Mouse (Mus musculus): ENCODE results near the gene A730049H05Rik. TPM values are rescaled to one million over a fixed set of nuclear protein-coding genes. Genes with fewer than 3 reads are reported as not detected.

Gene A730049H05Rik
- polyA plus RNA-seq, 1 experiment: not detected

GRCm38 (mm10) chr6:92882446-92882845 is 66.2 kb downstream of the A730049H05Rik start:
- Histone ChIP-seq H3K4me1 (ENCODE audit: control insufficient read depth, insufficient read depth, low read length) (peaks cover 3% of the 10 kb centered on the region; the same call in 1 of the 2 replicates), H3K27ac (ENCODE audit: insufficient read depth, low read depth, low read length) (no peak overlapping the region), H3K4me3 (ENCODE audit: insufficient read depth, low read depth, low read length) (no peak overlapping the region)
- WGBS: 86% methylated on average over 5 of the region's 5 CpGs
- TF ChIP-seq CTCF (IDR thresholded peaks at IDR 0.05; ENCODE audit: insufficient read depth, low read depth, low read length) (no peak), POLR2A (IDR thresholded peaks at IDR 0.05; ENCODE audit: insufficient read depth, low read depth, low read length) (no peak)

- peaks cover 3% of the 10 kb centered on the region; the same call in 1 of the 2 replicates for H3K4me1 ChIP-seq (ENCODE audit: control insufficient read depth, insufficient read depth, low read length)
- H3K4me3 ChIP-seq (ENCODE audit: insufficient read depth, low read depth, low read length): no peak overlapping the region
- no peak overlapping the region for H3K27ac ChIP-seq (ENCODE audit: insufficient read depth, low read depth, low read length)
- 58% methylated on average over 9 of the region's 9 CpGs for WGBS
- no peak for TF ChIP-seq CTCF (IDR thresholded peaks at IDR 0.05; ENCODE audit: insufficient read depth, low read depth, low read length)
- no peak for TF ChIP-seq POLR2A (IDR thresholded peaks at IDR 0.05; ENCODE audit: insufficient read depth, low read depth, low read length)
These were observed 67.0 kb downstream of the A730049H05Rik start for GRCm38 (mm10) chr6:92883131-92883900.

GRCm38 (mm10) chr6:92891535-92891934 is 75.3 kb downstream of the A730049H05Rik start:
- no peaks in the 10 kb centered on the region for H3K4me1 ChIP-seq (ENCODE audit: control insufficient read depth, insufficient read depth, low read length)
- TF ChIP-seq POLR2A (IDR thresholded peaks at IDR 0.05; ENCODE audit: insufficient read depth, low read depth, low read length) (no peak), CTCF (IDR thresholded peaks at IDR 0.05; ENCODE audit: insufficient read depth, low read depth, low read length) (no peak)
- WGBS: 91% methylated on average over 1 of the region's 1 CpGs
- H3K4me3 ChIP-seq (ENCODE audit: insufficient read depth, low read depth, low read length): no peak overlapping the region
- no peak overlapping the region for H3K27ac ChIP-seq (ENCODE audit: insufficient read depth, low read depth, low read length)

Other genes with a start within 250 kb of the A730049H05Rik start
- 72.0 TPM in 1 of 2 replicates, not detected in the other for gene Prickle2, start 110.3 kb upstream of the A730049H05Rik start, polyA plus RNA-seq (2012; ENCODE audit: insufficient read depth, insufficient read length, low replicate concordance, missing spikeins)
- not detected in 2 replicates for gene Gm15737, start 52.9 kb downstream of the A730049H05Rik start, polyA plus RNA-seq (2012; ENCODE audit: insufficient read depth, insufficient read length, low replicate concordance, missing spikeins)
- not detected in 2 replicates for gene Adamts9, start 127.0 kb downstream of the A730049H05Rik start, polyA plus RNA-seq (2012; ENCODE audit: insufficient read depth, insufficient read length, low replicate concordance, missing spikeins)